Mouse (Mus musculus) midbrain, embryonic 12.5 days (tissue): ENCODE results near the gene Ccdc154. TPM values are rescaled to one million over a fixed set of nuclear protein-coding genes. Genes with fewer than 3 reads are reported as not detected.

Experiments
- ATAC-seq: fragments of 200-750 bp; cut with Nextera tagmentation; 2 replicates; pipeline ENCODE4 v1.8.0; 2017; ENCODE audit warnings: low read depth, moderate TSS enrichment, moderate library complexity; ENCODE audit not compliant: low FRiP score
- H3K27ac ChIP-seq: fragments of 300-500 bp; sonication (generic); replicated peaks from 2 replicates; pipeline ENCODE4 v1.5.1; 2016; ENCODE audit warnings: mild to moderate bottlenecking
- H3K27me3 ChIP-seq: fragments of 300-500 bp; sonication (generic); 2 replicates; pipeline ENCODE4 v1.6.1; 2016; ENCODE audit warnings: mild to moderate bottlenecking
- H3K36me3 ChIP-seq: fragments of 300-500 bp; sonication (generic); 2 replicates; pipeline ENCODE4 v1.6.1; 2016
- H3K4me1 ChIP-seq: fragments of 300-500 bp; sonication (generic); 2 replicates; pipeline ENCODE4 v1.6.1; 2016
- H3K4me2 ChIP-seq: fragments of 300-500 bp; sonication (generic); replicated peaks from 2 replicates; pipeline ENCODE4 v1.6.1; 2016; ENCODE audit warnings: mild to moderate bottlenecking, moderate library complexity
- H3K4me3 ChIP-seq: fragments of 300-500 bp; sonication (generic); 2 replicates; pipeline ENCODE4 v1.5.1; 2016; ENCODE audit warnings: mild to moderate bottlenecking
- H3K9ac ChIP-seq: fragments of 300-500 bp; sonication (generic); replicated peaks from 2 replicates; pipeline ENCODE4 v1.6.1; 2016; ENCODE audit warnings: mild to moderate bottlenecking, moderate library complexity
- H3K9me3 ChIP-seq: fragments of 300-500 bp; sonication (generic); 2 replicates; pipeline ENCODE4 v1.6.1; 2016; ENCODE audit warnings: mild to moderate bottlenecking
- WGBS: fragments of 180-500 bp; shearing (Covaris S2); methylation state at CpG from one replicate; pipeline ENCODE4 v1.1.7; 2016; 5-methylcytosine and 5-hydroxymethylcytosine counted together
- polyA plus RNA-seq: library from polyadenylated mRNA; unstranded; fragments of >200 nt; fragmentation: Nextera tagmentation; extraction: Ambion mirVana; gene quantifications from 2 replicates; pipeline ENCODE4 v1.2.1, GENCODE M21; 2016

Gene Ccdc154
- polyA plus RNA-seq, 1 experiment from 2014 or later, result not detected

DNA sequence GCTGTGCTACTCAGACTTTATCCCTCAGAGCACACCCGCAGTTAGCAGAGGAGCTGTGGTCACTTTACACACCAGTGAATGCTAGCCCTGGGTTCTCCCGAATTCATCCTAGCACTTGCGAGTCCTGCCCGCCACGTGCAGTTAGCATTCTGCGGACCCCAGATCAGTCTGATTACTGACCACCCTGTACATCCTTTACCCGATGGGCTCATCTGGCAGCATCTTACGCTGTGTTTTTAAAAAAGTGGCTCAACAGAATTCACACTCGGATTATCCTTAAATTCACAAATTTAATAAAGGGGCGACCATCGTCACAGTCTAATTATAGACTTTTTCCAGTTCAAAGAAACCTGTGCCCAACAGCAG, 25.5 kb downstream of the Ccdc154 start:
- Histone ChIP-seq H3K4me3 (peak overlapping the region; percentile 99), H3K27me3 (no peaks in the 10 kb centered on the region), H3K9me3 (no peaks in the 10 kb centered on the region), H3K9ac (peak overlapping the region; percentile 90), H3K27ac (peak overlapping the region; percentile 68; the same call in 1 of the 2 replicates), H3K4me1 (peaks cover 26% of the 10 kb centered on the region), H3K36me3 (0 out of 2 replicates have a peak, but pooled peaks cover 16% of the 10 kb centered on the region), H3K4me2 (peak overlapping the region; percentile 90)
- no peak for ATAC-seq
- 5% methylated on average over 11 of the region's 11 CpGs for WGBS

DNA sequence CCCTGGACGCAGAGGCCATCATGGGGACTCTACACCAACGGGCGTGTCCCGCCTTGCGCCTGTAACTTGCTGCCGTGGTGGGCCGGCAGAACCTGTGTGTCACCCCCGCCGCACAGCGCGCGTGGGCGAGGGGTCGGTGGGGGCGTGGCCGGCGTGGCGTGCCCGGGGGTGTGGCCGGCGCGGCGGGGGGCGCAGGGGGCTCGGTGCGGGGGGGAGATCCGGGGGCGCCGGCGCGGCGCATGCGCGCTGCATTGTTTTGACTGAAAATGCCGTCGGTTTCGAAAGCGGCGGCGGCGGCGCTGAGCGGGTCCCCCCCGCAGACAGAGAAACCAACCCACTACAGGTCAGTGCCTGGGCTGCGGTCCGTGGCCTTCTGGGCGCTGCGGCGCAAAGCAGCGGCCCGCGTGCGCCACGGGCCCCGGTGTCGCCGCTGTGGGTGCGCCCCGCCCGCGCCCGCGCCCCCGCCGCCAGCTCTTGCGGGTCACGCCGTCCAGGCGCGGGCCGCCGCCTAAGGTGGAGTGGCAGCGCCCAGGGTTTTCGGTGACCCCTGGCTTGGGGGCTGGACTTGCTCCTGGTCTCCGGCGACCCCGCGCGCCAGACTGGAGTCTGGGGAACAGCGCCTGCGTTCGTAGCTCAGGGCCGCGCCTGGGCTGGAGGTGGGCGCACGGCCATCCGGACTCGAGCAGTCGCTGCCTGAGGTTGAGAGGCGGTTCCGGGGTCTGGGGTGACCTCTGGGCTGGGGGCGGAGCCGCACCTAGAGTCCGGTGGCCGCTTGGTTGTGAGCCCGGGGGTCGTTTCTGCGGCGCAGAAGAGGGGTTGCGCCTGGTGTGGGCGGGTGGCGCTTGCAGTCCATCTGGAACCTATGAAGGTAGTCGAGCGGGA, 26.1 kb downstream of the Ccdc154 start, which contains the start of gene Unkl:
Unkl (plus strand) TSS at position 248 of the 882 bp plus-strand sequence.
- H3K36me3 ChIP-seq, result 0 out of 2 replicates have a peak, but pooled peaks cover 16% of the 10 kb centered on the region
- peak within 1 kb of the TSS; percentile 68 for H3K27ac ChIP-seq
- H3K4me2 ChIP-seq, result peak within 1 kb of the TSS; percentile 90
- H3K9me3 ChIP-seq, result no peaks in the 10 kb centered on the region
- H3K4me3 ChIP-seq, result peak within 1 kb of the TSS; percentile 99
- peak within 1 kb of the TSS; percentile 90 for H3K9ac ChIP-seq
- under 1% methylated on average over 82 of the region's 104 CpGs for WGBS
- peak; percentile 57 for ATAC-seq
- no peaks in the 10 kb centered on the region for H3K27me3 ChIP-seq
- peaks cover 26% of the 10 kb centered on the region for H3K4me1 ChIP-seq

DNA sequence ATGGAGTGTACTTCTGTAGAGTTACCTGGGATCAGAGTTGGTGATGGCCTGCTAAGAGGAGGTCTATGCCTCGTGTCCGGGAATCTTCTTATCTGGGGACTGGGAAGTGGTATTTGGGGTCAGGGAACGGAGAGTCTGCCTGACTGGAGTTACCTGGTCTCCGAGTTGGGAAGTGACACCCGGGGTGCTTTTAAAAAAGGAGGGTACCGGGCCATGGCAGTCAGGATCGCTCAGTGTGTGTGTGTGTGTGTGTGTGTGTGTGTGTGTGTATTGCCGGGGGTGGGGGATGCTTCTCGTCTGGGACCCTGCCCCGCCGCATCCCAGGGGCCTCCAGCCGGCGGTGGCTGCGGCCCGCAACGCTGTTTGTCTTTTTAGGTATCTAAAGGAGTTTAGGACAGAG, 26.8 kb downstream of the Ccdc154 start:
- Histone ChIP-seq H3K4me1 (peaks cover 26% of the 10 kb centered on the region), H3K4me3 (peak overlapping the region; percentile 99), H3K36me3 (0 out of 2 replicates have a peak, but pooled peaks cover 16% of the 10 kb centered on the region), H3K27ac (no peak overlapping the region), H3K4me2 (peak overlapping the region; percentile 90), H3K27me3 (no peaks in the 10 kb centered on the region), H3K9ac (peak overlapping the region; percentile 90), H3K9me3 (no peaks in the 10 kb centered on the region)
- 5% methylated on average over 16 of the region's 16 CpGs for WGBS
- no peak for ATAC-seq

DNA sequence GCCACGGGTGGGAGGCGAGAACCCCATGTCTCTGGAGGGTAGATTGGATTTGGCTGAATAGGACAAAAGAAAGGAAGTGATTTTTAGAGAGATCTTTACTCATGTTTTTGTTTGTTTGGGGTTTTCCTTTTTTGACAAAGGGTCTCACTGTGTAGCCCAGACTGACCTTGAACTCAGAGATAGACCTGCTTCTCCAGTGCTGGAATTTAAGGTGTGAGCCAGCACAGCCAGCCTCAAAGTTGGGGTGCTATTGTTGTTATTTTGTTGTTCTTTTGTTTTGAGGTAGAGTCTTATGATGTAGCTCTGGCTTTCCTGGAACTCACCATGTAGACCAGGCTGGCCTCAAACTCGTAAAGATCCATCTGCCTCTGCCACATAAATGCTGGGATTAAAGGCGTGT, 40.1 kb downstream of the Ccdc154 start:
- H3K9me3 ChIP-seq, result no peaks in the 10 kb centered on the region
- H3K27me3 ChIP-seq, result no peaks in the 10 kb centered on the region
- no peak overlapping the region for H3K4me2 ChIP-seq
- no peak for ATAC-seq
- H3K4me1 ChIP-seq, result no peaks in the 10 kb centered on the region
- H3K36me3 ChIP-seq, result peaks cover 68% of the 10 kb centered on the region
- no peak overlapping the region for H3K27ac ChIP-seq
- no peak overlapping the region for H3K9ac ChIP-seq
- 92% methylated on average over 4 of the region's 4 CpGs for WGBS
- H3K4me3 ChIP-seq, result no peak overlapping the region

DNA sequence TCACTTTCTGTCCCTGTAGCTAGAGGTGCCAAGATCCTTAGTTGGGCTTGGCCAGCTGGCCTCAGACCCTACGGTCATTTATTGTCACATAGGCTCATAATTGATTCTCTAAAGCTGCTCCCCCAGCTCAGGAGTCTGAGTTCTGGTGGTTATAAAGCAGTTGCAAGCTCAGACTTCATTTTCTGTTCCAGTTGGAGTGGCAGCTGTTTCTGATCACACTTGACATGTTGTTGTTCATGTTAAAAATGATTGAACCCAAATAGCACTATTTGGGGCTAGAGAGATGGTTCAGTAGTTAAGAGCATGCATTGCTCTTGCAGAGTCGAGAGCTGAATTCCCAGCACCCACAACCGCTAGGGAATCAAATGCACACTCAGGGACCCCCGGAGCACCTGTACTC, 47.7 kb downstream of the Ccdc154 start:
- no peak overlapping the region for H3K4me3 ChIP-seq
- peaks cover 82% of the 10 kb centered on the region for H3K36me3 ChIP-seq
- no peak overlapping the region for H3K9ac ChIP-seq
- WGBS, result 92% methylated on average over 4 of the region's 4 CpGs
- ATAC-seq, result no peak
- no peaks in the 10 kb centered on the region for H3K4me1 ChIP-seq
- no peaks in the 10 kb centered on the region for H3K9me3 ChIP-seq
- no peaks in the 10 kb centered on the region for H3K27me3 ChIP-seq
- no peak overlapping the region for H3K27ac ChIP-seq
- no peak overlapping the region for H3K4me2 ChIP-seq

DNA sequence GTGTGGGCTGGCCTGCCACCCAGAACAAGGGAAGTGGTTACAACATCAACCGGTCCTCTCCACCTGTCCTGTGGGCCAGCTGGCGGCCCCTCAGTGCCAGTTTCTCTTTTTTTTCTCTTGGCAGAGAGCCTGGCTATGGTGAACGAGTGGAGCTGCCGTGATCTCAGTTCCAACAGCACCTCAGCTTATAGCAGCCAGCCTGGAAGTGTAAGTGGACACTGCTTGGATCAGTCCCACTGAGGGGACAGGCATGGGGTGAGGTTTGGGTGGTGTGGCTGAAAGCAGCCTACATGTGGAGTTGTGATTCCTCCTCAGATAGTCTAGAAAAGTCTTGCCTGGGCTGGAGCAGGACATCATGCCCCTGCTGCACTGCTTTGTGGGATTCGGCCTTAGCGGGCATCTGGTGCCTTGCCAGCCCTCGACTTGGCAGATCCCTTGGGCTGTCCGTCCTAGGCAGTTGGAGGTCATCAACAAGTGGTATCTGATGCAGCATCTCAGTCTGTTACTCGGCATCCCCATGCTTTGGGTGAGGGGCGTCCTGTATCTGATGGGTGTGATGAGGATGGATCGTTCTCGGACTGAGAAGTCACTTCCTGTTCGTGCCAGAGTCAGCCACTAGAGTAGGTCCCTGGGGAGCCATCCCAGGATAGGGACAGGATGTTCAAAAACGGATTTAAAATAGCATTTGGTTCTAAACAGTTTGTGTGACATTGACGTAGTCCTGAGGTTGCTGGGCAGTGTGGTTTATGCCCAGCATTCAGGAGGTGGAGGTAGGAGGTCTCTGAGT, 48.6 kb downstream of the Ccdc154 start:
- WGBS, result 87% methylated on average over 15 of the region's 15 CpGs
- no peaks in the 10 kb centered on the region for H3K4me1 ChIP-seq
- no peak overlapping the region for H3K27ac ChIP-seq
- no peak overlapping the region for H3K4me3 ChIP-seq
- ATAC-seq, result no peak
- no peak overlapping the region for H3K4me2 ChIP-seq
- no peaks in the 10 kb centered on the region for H3K27me3 ChIP-seq
- no peaks in the 10 kb centered on the region for H3K9me3 ChIP-seq
- peaks cover 85% of the 10 kb centered on the region for H3K36me3 ChIP-seq
- no peak overlapping the region for H3K9ac ChIP-seq

DNA sequence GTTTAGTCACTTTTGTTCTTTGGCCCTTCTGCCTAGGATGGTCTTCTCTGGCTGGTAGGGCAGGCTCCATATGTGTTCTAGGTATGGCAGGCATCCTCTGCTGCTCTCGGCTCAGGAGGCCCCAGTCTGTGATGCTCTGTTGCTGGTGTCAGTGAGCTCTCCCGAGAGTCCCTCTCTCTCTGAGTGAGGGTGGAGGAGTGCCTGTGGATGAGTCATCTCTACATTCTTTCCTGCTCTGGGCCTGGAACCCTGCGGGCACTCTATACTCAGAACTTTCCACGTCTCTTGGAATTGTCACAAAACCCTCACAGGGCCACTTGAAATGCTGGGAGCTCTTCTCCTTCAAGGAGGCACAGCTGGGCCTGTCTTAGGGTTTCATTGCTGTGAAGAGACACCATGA, 49.4 kb downstream of the Ccdc154 start:
- H3K4me1 ChIP-seq, result no peaks in the 10 kb centered on the region
- H3K4me3 ChIP-seq, result no peak overlapping the region
- WGBS, result 95% methylated on average over 4 of the region's 4 CpGs
- H3K36me3 ChIP-seq, result peaks cover 87% of the 10 kb centered on the region
- no peak overlapping the region for H3K4me2 ChIP-seq
- H3K27me3 ChIP-seq, result no peaks in the 10 kb centered on the region
- no peaks in the 10 kb centered on the region for H3K9me3 ChIP-seq
- no peak for ATAC-seq
- H3K9ac ChIP-seq, result no peak overlapping the region
- no peak overlapping the region for H3K27ac ChIP-seq

DNA sequence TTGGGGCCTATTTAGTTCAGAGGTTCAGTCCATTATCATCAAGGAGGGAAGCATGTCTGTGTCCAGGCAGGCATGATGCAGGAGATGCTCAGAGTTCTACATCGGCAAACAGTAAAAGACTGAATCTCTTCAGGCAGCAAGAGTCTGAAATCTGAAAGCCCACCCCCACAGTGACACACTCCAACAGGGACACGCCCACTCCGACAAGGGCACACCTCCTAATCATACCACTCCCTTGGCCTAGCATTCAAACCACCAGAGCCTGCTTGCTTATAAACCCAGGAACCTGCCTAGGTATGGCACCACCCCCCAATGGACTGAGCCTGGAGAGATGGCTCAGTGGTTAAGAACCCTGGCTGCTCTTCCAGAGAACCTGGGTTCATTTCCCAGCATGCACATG, 53.2 kb downstream of the Ccdc154 start:
- Histone ChIP-seq H3K9ac (no peak overlapping the region), H3K4me3 (no peak overlapping the region), H3K4me1 (no peaks in the 10 kb centered on the region), H3K9me3 (no peaks in the 10 kb centered on the region), H3K4me2 (no peak overlapping the region), H3K27ac (no peak overlapping the region), H3K27me3 (no peaks in the 10 kb centered on the region), H3K36me3 (peaks cover 68% of the 10 kb centered on the region)
- WGBS, result 79% methylated on average over 3 of the region's 3 CpGs
- ATAC-seq, result no peak

DNA sequence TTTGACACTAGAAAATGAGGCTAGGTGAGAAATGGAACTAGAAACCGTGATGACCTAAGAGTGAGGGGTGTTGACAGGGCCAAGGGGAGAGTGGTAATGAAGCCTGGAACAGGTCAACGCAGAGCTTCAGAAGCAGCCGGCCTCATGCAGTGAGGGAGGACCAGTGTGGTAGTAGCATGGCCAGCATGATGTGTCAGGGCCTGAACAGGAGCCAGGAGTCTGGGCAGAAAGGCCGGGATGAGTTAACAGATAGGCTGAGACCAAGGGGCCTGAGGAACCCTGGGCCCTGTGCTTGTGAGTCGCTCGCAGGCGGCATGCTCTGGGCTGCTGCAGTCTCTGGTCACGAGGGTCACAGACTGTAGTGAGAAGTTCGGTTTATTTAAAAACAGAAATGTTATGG, 56.7 kb downstream of the Ccdc154 start:
- no peak overlapping the region for H3K9ac ChIP-seq
- peaks cover 11% of the 10 kb centered on the region; the same call in 1 of the 2 replicates for H3K4me1 ChIP-seq
- H3K9me3 ChIP-seq, result no peaks in the 10 kb centered on the region
- no peak overlapping the region for H3K4me2 ChIP-seq
- H3K27ac ChIP-seq, result no peak overlapping the region
- no peak for ATAC-seq
- peaks cover 41% of the 10 kb centered on the region for H3K36me3 ChIP-seq
- WGBS, result 95% methylated on average over 9 of the region's 9 CpGs
- H3K4me3 ChIP-seq, result no peak overlapping the region
- H3K27me3 ChIP-seq, result peaks cover 8% of the 10 kb centered on the region

DNA sequence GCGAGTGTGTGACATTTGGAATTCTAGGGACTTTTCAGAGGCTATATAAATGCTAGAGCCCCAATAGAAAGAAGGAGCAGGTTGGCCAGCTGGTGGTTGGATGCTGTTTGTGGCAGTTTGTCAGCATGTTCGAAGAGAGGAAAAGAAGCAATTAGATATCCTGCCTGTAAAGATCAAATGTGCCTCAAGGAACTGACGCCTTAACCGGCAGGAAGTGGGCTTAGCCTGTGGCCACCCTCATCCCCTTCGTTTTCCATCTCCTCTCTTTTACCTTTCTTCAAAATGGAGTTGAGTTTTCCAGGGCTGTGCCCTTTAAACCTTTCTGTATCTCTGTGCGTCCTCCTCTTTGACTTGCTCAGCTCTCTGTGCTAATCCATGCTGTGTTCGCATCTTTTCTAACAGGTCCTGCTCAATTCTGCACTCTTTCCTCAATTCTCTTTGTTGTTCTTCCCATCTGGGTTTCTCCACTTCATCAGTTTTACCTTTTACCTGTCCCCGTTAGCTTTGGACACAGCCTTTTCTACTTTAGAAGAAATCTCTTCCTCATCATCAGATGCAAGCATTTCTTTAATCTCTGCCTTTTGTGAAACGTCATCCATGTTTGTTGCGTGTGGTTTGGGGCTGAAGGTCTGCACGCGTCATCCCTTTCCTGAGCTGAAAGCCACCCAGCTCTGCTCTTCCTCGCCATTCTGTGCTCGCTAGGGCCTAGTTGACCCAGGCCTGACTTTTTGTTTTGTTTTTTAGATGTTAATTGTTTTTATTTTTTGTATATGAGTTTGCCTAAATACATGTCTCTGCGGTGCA, 57.4 kb downstream of the Ccdc154 start:
- 92% methylated on average over 15 of the region's 15 CpGs for WGBS
- H3K9ac ChIP-seq, result no peak overlapping the region
- H3K4me3 ChIP-seq, result no peak overlapping the region
- H3K4me2 ChIP-seq, result no peak overlapping the region
- H3K4me1 ChIP-seq, result peaks cover 11% of the 10 kb centered on the region; the same call in 1 of the 2 replicates
- no peak overlapping the region for H3K27ac ChIP-seq
- ATAC-seq, result no peak
- no peaks in the 10 kb centered on the region for H3K9me3 ChIP-seq
- peaks cover 8% of the 10 kb centered on the region for H3K27me3 ChIP-seq
- peaks cover 34% of the 10 kb centered on the region for H3K36me3 ChIP-seq

DNA sequence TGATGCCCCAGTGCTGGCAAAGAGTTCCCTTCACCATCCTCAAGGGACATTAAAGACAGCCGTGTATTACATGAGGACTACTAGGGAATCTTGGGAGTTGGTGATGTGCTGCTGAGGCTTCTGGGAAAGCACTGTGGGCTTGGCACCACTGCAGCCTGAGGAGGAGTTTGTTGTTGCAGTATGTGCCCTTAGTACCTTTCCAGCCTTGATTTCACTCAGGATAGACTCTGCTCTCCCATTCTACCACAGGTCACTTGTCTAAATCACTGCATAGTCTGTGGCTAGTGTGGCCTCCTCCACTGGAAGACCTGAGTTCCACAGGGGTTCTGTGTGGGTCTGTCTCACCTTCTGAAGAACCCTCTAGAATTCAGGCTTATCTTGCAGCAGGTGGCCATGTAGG, 58.5 kb downstream of the Ccdc154 start:
- Histone ChIP-seq H3K9ac (no peak overlapping the region), H3K36me3 (peaks cover 23% of the 10 kb centered on the region), H3K4me3 (no peak overlapping the region), H3K27me3 (peaks cover 8% of the 10 kb centered on the region), H3K27ac (no peak overlapping the region), H3K4me2 (no peak overlapping the region), H3K9me3 (no peaks in the 10 kb centered on the region), H3K4me1 (peaks cover 11% of the 10 kb centered on the region; the same call in 1 of the 2 replicates)
- 100% methylated on average over 1 of the region's 1 CpGs for WGBS
- no peak for ATAC-seq
